Mouse (Mus musculus) stomach, embryonic 16.5 days (tissue): ENCODE measurements around the gene Hexdc. TPM values are rescaled to one million over a fixed set of nuclear protein-coding genes. Genes with fewer than 3 reads are reported as not detected.

Source experiments
- ATAC-seq: fragments of 200-750 bp; cut with Nextera tagmentation; 2 replicates; pipeline ENCODE4 v1.8.0; 2017; ENCODE audit warnings: moderate number of reproducible peaks, moderate TSS enrichment; ENCODE audit not compliant: insufficient read depth, low FRiP score
- H3K27ac ChIP-seq: fragments of 300-500 bp; sonication (generic); 2 replicates; pipeline ENCODE4 v1.5.1; 2014; ENCODE audit warnings: low read length
- H3K27me3 ChIP-seq: fragments of 300-500 bp; sonication (generic); 2 replicates; pipeline ENCODE4 v1.6.1; 2014; ENCODE audit warnings: low read length, control low read depth, mixed read lengths; ENCODE audit not compliant: control insufficient read depth, insufficient read depth
- H3K36me3 ChIP-seq: fragments of 300-500 bp; sonication (generic); 2 replicates; pipeline ENCODE4 v1.6.1; 2014; ENCODE audit warnings: low read length; ENCODE audit not compliant: control insufficient read depth, insufficient read depth
- H3K4me1 ChIP-seq: fragments of 300-500 bp; sonication (generic); 2 replicates; pipeline ENCODE4 v1.6.1; 2014; ENCODE audit warnings: low read length, control low read depth, mixed read lengths; ENCODE audit not compliant: control insufficient read depth, insufficient read depth
- H3K4me2 ChIP-seq: fragments of 300-500 bp; sonication (generic); 2 replicates; pipeline ENCODE4 v1.6.1; 2014; ENCODE audit warnings: low read depth, low read length, mixed read lengths
- H3K4me3 ChIP-seq: fragments of 300-500 bp; sonication (generic); replicated peaks from 2 replicates; pipeline ENCODE4 v1.5.1; 2014; ENCODE audit warnings: mild to moderate bottlenecking, low read length
- H3K9ac ChIP-seq: fragments of 300-500 bp; sonication (generic); 2 replicates; pipeline ENCODE4 v1.6.1; 2014; ENCODE audit warnings: low read length
- H3K9me3 ChIP-seq: fragments of 300-500 bp; sonication (generic); replicated peaks from 2 replicates; pipeline ENCODE4 v1.6.1; 2016; ENCODE audit warnings: low read length, control low read depth; ENCODE audit not compliant: control insufficient read depth
- WGBS: fragments of 180-500 bp; shearing (Covaris S2); extraction: QIAGEN DNeasy Blood & Tissue Kit; methylation state at CpG from one replicate; pipeline ENCODE4 v1.1.7; 2014; 5-methylcytosine and 5-hydroxymethylcytosine counted together
- polyA plus RNA-seq: library from polyadenylated mRNA; unstranded; fragments of >200 nt; fragmentation: Nextera tagmentation; extraction: Ambion mirVana; gene quantifications from 2 replicates; pipeline ENCODE4 v1.2.1, GENCODE M21; 2015

The Hexdc gene
- polyA plus RNA-seq, 1 experiment from 2014 or later, result 9.4 TPM

- no peaks in the 10 kb centered on the region for H3K9me3 ChIP-seq
- H3K4me3 ChIP-seq, result no peak overlapping the region
- H3K27ac ChIP-seq, result peak overlapping the region; percentile 99
- no peak overlapping the region for H3K9ac ChIP-seq
- no peaks in the 10 kb centered on the region for H3K27me3 ChIP-seq
- H3K4me1 ChIP-seq, result peaks cover 23% of the 10 kb centered on the region
- no peaks in the 10 kb centered on the region for H3K36me3 ChIP-seq
- ATAC-seq, result no peak
- 26% methylated on average over 9 of the region's 9 CpGs for WGBS
- H3K4me2 ChIP-seq, result peak overlapping the region; percentile 62; the same call in 1 of the 2 replicates
These were observed 31.4 kb downstream of the Hexdc start for GRCm38 (mm10) chr11:121235475-121236238.

DNA sequence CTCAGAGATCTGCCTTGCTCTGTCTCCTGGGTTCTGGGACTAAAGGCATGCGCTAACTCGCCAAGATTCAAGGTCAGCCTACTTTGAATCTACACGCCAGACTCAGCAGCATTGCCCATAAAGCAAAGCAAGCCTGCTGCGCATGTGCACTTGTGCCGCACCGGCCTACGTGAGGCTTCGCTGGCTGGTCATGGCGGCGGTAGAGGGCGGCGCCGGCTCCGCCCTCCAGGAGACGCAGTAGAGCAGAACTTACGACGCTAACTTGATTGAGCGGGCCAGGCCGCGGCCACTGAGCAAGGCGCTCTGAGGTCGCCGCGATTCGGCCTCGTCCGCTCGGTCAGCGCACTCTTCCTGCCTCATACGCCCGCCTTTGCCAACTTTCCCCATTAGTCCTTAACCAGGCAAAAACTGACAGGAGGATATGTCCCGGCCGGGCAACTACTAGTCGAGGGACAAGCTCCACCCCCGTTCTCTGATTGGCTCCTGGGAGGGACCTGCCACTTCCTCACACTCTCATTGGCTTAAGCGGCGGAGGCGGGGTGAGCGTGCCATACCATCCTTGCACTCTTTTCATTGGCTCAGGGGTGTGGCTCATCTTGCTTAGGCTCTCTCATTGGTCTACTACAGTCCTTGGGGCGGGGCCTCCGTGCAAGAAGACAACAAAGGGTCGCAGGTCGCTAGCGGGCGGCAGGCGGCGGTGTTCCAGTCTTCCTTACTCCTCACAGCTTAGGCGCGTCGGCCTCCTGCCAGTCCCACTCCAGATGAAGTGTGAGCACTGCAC is 32.5 kb downstream of the Hexdc start, which contains the start of gene Narf:
TSS of gene Narf (plus strand) at position 690 of the 781 bp plus-strand sequence.
- Histone ChIP-seq H3K4me2 (peak within 1 kb of the TSS; percentile 65), H3K9ac (peak within 1 kb of the TSS; percentile 88), H3K9me3 (no peaks in the 10 kb centered on the region), H3K4me3 (peak within 1 kb of the TSS; percentile 90), H3K27ac (peak within 1 kb of the TSS; percentile 99), H3K27me3 (no peaks in the 10 kb centered on the region), H3K4me1 (peaks cover 23% of the 10 kb centered on the region), H3K36me3 (no peaks in the 10 kb centered on the region)
- under 1% methylated on average over 50 of the region's 50 CpGs for WGBS
- ATAC-seq, result peak; percentile 99

GRCm38 (mm10) chr11:121237345-121238128 is 33.3 kb downstream of the Hexdc start:
- no peaks in the 10 kb centered on the region for H3K9me3 ChIP-seq
- peak overlapping the region; percentile 95 for H3K27ac ChIP-seq
- whole genome bisulfite sequencing, result 3% methylated on average over 28 of the region's 28 CpGs
- peaks cover 23% of the 10 kb centered on the region for H3K4me1 ChIP-seq
- peak overlapping the region; percentile 88 for H3K9ac ChIP-seq
- no peaks in the 10 kb centered on the region for H3K27me3 ChIP-seq
- H3K4me3 ChIP-seq, result peak overlapping the region; percentile 90
- H3K4me2 ChIP-seq, result peak overlapping the region; percentile 65
- peaks cover 6% of the 10 kb centered on the region; the same call in 1 of the 2 replicates for H3K36me3 ChIP-seq
- peak; percentile 25 for ATAC-seq

- H3K4me3 ChIP-seq, result no peak overlapping the region
- ATAC-seq, result no peak
- no peaks in the 10 kb centered on the region for H3K27me3 ChIP-seq
- WGBS, result 89% methylated on average over 2 of the region's 2 CpGs
- no peak overlapping the region for H3K27ac ChIP-seq
- H3K4me1 ChIP-seq, result peaks cover 19% of the 10 kb centered on the region
- H3K36me3 ChIP-seq, result peaks cover 9% of the 10 kb centered on the region; the same call in 1 of the 2 replicates
- no peaks in the 10 kb centered on the region for H3K9me3 ChIP-seq
- no peak overlapping the region for H3K9ac ChIP-seq
- no peak overlapping the region for H3K4me2 ChIP-seq
These were observed 35.4 kb downstream of the Hexdc start for GRCm38 (mm10) chr11:121239669-121240068.

DNA sequence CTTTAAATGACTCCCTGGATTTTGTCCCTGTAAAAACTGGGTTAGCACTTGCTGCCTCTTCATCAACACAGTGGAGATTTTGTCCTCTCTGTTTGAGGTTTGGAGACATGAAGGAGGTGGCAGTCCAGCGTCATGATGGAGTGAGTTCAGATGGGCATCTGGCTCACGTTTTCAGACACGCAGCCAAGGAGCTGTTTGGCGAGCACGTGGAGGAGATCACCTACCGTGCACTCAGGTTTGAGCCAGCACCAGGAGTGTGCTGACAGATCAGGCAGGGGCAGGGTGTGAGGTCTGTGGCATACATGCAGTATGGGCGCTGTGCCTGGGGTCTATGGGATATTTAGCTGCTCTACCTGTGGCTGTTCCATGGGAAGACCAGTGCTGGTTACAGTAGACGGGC is 46.0 kb downstream of the Hexdc start:
- H3K36me3 ChIP-seq, result peaks cover 45% of the 10 kb centered on the region
- no peak overlapping the region for H3K4me3 ChIP-seq
- H3K4me1 ChIP-seq, result no peaks in the 10 kb centered on the region
- H3K4me2 ChIP-seq, result no peak overlapping the region
- WGBS, result 90% methylated on average over 8 of the region's 8 CpGs
- no peak overlapping the region for H3K9ac ChIP-seq
- ATAC-seq, result no peak
- H3K27ac ChIP-seq, result no peak overlapping the region
- H3K27me3 ChIP-seq, result no peaks in the 10 kb centered on the region
- no peaks in the 10 kb centered on the region for H3K9me3 ChIP-seq

GRCm38 (mm10) chr11:121259160-121260100 is 55.2 kb downstream of the Hexdc start, which contains the start of gene Foxk2:
TSS of gene Foxk2 (plus strand) at chr11:121259990.
- no peaks in the 10 kb centered on the region for H3K36me3 ChIP-seq
- no peaks in the 10 kb centered on the region for H3K9me3 ChIP-seq
- peak within 1 kb of the TSS; percentile 81 for H3K4me2 ChIP-seq
- H3K27me3 ChIP-seq, result no peaks in the 10 kb centered on the region
- peaks cover 15% of the 10 kb centered on the region; the same call in 1 of the 2 replicates for H3K4me1 ChIP-seq
- WGBS, result under 1% methylated on average over 91 of the region's 91 CpGs
- peak within 1 kb of the TSS; percentile 84 for H3K27ac ChIP-seq
- peak within 1 kb of the TSS; percentile 98 for H3K4me3 ChIP-seq
- peak; percentile 99 for ATAC-seq
- H3K9ac ChIP-seq, result peak within 1 kb of the TSS; percentile 93

- H3K4me3 ChIP-seq, result peak overlapping the region; percentile 98
- under 1% methylated on average over 56 of the region's 60 CpGs for WGBS
- no peaks in the 10 kb centered on the region for H3K36me3 ChIP-seq
- ATAC-seq, result 0 out of 2 replicates have a peak, but pooled peaks have one; percentile 18
- no peaks in the 10 kb centered on the region for H3K9me3 ChIP-seq
- H3K4me2 ChIP-seq, result peak overlapping the region; percentile 81
- peaks cover 15% of the 10 kb centered on the region; the same call in 1 of the 2 replicates for H3K4me1 ChIP-seq
- H3K9ac ChIP-seq, result peak overlapping the region; percentile 93
- peak overlapping the region; percentile 83 for H3K27ac ChIP-seq
- no peaks in the 10 kb centered on the region for H3K27me3 ChIP-seq
These were observed 56.1 kb downstream of the Hexdc start for GRCm38 (mm10) chr11:121260211-121260906.
